Mouse (Mus musculus) liver, embryonic 14.5 days (tissue): ENCODE data around the gene Cemip.

ENCODE experiments used
- CTCF ChIP-seq: IDR thresholded peaks from 2 replicates; pipeline ENCODE4 v1.5.1; 2016; ENCODE audit warnings: antibody characterized with exemption, low read depth, control low read depth
- EP300 ChIP-seq: IDR thresholded peaks from 2 replicates; pipeline ENCODE4 v1.6.1; 2016; ENCODE audit warnings: antibody characterized with exemption, low read depth

DNA sequence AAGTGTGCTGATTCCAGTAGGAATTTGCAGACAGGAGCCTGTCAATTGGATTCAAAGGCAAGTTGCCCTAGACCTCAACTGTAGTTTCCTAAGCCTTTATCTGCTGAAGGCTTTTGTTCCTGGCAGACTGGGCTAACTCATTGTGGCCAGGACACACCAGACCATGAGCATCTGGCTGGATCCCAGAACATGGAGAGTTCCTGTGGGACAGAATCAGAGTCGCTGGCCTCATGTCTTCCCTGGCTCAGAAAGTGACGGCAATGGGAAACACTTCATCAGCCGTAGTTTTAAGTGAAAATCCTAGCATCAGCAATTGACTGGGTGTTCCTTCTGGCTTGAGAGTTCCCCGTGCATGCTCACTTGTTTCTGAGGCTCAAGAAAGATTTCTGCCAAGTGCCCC lies 72.6 kb downstream of the Cemip start:
- TF ChIP-seq CTCF (no peak), EP300 (no peak)
